Mouse (Mus musculus) megakaryocyte progenitor cell, adult 5-6 weeks (primary cell): ENCODE measurements around the gene Rbfox1. TPM values are rescaled to one million over a fixed set of nuclear protein-coding genes. Genes with fewer than 3 reads are reported as not detected.

Experiments used
- ATAC-seq: replicated peaks from 2 replicates; pipeline ENCODE4 v1.8.0; 2016; ENCODE audit warnings: mild to moderate bottlenecking, moderate TSS enrichment, inconsistent platforms; ENCODE audit not compliant: poor library complexity
- total RNA-seq, 2 experiments: library from RNA; stranded (forward) in 1 of 2; stranded (reverse) in 1 of 2; fragments of 157-497, 149-512 nt in 1 of 2; fragments of 200-1000 nt in 1 of 2; gene quantifications; 2 replicates each; pipeline versions ENCODE4 v1.2.3 to v1.2.4; 2015 to 2017

Gene Rbfox1
- total RNA-seq, 2 experiments from 2014 or later = 0.15 TPM; not detected in 1

DNA sequence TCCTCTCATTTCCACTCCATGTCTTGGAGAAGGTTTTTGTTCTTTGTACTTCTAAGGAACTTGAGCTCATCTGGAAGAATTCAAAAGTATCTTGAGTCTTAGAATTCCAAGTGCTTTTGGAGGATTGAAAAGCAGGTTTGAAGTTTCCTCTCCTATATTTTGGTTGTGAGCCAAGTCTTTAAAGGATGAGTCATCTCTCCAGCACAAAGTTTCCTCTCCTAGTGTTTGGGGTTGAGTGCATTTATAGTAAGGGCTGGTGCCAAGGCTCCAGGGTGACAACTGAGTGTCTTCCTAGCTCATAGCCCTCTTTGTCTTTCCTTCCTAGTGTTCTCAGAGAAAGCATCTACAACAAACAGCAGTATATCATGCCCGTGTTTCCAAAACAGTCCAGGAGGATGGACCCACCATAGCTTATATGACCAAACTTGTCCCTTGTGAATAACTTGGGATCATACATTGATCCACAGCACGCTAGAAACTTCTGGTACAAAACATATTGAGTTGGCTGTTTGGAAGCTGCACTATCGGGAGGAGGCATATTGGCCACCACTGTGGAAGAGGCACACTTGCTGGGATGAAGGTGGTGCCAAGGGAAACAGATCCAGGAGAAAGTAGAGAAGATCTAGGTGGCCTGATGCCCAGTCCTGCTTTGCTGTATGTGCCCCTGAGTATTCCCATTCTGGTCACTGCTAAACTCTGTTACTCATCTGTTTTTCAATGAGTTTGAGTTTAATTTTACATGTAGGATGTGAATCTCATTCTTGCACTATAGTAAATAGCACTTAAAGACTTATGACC lies 206.4 kb downstream of the Rbfox1 start:
- no peak for ATAC-seq

DNA sequence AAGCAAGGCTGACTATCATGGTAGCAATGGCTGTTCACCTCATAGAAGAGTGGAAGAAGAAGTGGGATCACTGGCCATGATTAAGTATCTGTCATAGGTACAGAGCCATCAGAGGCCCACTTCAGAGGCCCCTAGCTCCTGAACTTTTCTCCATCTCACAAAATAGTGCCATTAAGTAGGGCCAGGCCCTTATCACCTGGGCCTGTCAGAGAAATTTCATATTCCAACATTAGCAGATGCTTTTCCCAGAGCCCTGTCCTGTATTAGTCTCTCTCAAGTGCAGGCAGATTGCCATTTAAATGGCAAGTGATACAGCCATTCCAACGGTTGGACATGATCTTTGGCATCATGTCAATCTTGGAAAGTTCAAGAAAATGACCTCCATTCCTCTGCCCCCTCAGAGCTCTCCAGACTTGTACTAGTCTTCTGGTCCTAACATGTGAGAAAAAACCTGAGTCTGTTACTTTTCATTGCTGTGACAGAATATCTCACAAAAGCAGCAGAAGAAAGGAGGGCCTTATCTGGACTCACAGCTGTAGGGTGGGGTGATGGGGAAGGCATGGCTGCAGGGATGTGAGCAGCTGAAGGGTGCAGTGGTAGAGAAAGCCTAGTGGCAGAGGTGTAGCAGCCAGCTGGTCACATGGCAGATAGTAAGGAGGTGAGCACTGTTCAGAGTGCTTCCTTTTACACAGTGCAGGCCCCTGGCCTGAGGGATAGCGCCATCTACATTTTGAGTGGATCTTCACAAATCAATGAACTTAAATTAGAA lies 210.6 kb downstream of the Rbfox1 start:
- ATAC-seq = peak; percentile 92

DNA sequence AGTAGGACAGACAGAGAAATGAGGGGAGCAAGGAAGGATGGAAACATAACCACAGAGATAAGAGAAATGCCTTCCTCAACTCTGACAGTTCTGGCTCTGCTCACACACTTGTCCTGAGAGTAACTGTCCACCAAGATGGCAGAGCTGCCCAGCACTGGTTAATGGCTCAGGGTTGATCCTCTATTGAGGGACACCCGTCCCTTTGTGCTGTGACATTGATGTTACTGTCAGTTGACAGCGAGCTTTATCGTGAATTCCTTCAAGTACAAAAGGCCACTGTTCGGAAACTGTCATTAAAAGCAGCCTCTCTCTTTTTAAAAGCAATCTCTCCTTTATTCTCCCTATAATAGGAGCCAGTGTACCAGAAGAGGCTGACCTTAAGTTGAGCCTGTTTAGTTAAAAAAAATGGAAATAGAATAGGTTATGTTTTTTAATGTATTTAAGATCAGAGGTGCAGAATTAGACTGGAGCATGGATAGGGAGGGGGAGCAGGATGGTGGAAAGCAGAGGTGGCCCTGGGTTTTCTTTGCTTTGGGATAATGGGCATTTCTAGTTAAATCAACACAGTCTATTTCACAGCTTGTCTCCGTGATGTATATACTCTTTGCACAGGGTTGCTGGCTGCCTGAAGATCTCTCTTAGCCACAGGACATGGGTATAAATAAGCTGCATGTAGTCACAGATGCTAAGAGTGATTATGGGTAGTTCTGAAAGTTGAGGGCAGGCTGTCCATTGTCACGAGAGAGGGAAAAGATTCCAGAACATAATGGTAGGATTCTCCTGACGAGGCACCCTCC lies 212.3 kb downstream of the Rbfox1 start:
- ATAC-seq = no peak

DNA sequence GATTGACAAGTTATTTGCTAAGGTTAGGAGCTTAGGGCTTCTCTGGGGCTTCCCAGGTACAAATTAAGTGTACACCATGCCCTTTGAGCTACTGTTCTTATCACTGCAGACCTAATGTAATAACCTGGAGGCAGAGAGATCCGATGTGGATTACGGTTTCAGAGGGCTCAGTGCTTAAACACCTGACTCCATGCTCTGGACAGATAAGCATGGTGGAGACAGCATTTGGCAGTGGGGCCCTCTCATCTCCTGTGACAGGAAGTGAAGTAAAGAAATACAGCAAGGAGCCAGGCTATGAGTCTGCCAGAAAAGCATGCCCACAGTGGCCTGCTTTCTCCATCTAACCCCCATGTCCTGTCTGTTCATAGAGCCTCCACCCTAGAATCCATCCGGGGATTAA lies 213.0 kb downstream of the Rbfox1 start:
- ATAC-seq = no peak

DNA sequence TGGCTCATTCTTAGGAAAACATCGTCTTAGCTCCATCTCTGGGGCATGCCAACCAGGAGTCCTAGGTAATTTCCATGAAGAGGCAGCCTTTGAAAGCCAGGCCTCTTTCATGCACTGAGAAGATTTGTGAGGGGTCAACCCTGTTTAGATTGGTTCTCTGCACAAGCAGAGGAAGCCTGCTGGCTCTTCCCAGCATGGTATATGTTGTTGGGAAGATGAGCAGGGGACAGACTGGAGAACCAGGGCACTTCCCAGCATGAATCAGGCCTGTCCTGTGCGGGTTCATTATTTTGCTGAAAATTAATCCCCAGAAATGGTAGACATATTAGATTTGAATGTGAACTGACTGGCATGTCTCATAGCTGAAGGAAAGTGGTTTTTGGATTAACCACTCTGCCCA lies 214.4 kb downstream of the Rbfox1 start:
- ATAC-seq = no peak

- ATAC-seq = peak; percentile 54
These were observed 215.3 kb downstream of the Rbfox1 start for GRCm38 (mm10) chr16:6100421-6100877.

DNA sequence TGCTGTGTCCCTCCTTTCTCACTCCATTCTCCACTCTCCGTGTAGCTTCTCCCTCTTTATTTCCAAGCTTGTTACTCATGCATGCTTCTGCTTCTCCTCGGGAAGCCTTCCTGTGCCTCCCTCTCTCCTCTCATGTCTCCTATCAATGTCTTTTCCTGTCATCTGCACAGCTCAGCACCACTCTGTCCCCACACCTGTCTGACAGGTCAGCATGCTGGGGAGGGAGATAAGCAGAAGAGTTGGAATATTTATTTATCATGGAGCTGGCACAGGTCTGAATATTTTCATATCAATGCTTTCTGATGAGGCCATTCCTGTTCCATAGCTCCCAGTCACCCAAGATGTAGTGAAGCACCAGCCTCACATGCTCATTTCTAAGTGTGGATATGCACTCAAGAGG lies 218.6 kb downstream of the Rbfox1 start:
- ATAC-seq = no peak

DNA sequence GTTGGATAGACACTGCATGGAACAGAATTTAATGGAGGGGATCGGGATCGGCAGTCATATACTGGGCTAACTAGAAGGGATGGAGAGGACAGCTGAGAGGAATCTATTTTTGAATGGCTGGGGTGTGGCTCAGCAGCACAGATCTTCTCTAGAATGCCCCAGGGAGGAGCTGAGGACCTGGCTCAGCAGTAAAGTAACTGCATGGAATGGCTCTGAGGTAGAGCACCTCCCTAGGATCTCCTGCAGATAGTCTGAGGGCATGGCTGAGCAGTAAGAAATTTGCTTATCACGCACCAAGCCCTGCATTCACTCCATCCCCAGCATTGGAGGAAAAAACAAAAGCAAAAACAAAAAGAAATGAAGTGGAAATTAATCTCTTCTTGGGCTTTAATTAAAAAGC lies 225.0 kb downstream of the Rbfox1 start:
- ATAC-seq = no peak

GRCm38 (mm10) chr16:6113836-6114475 lies 228.8 kb downstream of the Rbfox1 start:
- no peak for ATAC-seq

DNA sequence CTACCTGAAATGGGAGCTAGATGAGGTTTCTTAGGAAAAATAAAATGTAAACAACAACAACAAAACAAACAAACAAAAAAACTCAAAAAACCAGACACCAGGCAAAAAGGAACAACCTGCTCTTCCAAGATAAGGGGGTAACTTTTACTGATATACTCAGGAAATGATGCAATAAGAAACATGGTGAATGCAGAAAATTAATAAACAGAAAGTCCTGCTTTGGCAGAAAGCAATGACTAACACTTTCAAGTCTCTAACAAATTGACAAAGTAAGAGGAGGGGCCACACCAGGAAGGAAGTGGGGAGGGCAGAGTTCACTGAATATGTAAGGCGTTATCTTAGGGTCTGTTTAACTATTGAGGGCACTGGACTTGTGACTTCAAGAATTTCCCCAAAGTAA lies 234.3 kb downstream of the Rbfox1 start:
- no peak for ATAC-seq

DNA sequence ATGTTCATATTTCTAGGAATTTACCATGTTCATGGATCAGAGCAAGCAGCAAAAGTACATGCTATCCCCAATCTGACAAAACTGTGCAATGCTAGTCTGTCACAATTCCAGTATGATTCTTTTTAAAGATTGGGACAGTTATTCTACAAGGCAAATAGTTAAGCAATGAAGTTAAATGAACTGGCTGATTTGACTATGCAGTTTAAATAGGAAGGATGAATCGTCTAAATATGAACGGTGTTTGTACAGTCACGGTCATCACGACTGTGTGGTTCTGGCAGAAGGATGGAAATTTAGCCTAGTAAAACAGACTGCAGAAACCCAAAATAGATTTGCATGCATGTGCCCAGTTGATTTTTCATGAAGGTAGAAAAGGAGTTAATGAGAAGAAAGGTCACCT lies 236.1 kb downstream of the Rbfox1 start:
- ATAC-seq = no peak

- ATAC-seq = no peak
These were observed 237.7 kb downstream of the Rbfox1 start for GRCm38 (mm10) chr16:6122859-6123258.

GRCm38 (mm10) chr16:6128314-6128713 lies 243.2 kb downstream of the Rbfox1 start:
- peak; percentile 48 for ATAC-seq

DNA sequence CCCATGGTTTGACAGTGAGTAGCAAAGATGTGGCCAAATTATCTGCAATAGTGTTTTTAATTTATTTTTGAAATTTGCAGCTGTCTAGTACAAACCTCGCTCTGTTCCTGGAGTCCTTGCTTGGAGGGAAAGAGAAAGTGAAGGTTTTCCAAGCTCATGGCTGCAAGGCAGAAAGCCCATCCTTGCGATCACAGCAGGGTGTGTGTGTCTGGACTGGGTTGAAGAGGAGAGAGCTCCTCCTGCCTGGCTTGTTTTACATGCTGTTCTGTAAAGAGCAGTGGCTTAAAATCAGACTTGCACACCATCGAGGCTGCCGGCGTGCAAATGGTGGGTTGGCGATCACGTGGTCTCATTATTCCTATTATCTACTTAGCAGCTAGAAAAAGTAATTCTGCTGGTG lies 249.9 kb downstream of the Rbfox1 start:
- no peak for ATAC-seq

GRCm38 (mm10) chr16:6139432-6139831 lies 254.3 kb downstream of the Rbfox1 start:
- no peak for ATAC-seq

GRCm38 (mm10) chr16:6147957-6148356 lies 262.8 kb downstream of the Rbfox1 start:
- no peak for ATAC-seq

DNA sequence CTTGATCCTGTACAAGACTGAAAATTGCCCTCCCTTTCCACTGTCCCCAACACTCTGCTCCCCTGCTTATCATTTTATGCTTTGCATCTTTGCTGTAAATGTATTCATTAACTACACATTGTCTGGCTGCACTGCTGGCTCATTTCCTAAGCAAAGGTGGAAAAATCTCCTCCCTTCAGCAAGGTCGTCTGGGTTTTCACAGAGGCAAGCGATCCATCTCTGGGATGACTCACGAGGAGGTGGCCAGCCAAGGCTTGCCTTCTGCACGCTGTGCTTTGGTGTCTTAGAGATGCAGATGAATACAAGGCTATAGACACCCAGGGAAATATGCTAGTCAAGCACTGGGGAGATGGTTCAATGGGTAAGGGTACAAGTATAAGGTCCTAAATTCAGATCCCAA lies 264.2 kb downstream of the Rbfox1 start:
- ATAC-seq = no peak

GRCm38 (mm10) chr16:6155556-6155955 lies 270.4 kb downstream of the Rbfox1 start:
- ATAC-seq = no peak

DNA sequence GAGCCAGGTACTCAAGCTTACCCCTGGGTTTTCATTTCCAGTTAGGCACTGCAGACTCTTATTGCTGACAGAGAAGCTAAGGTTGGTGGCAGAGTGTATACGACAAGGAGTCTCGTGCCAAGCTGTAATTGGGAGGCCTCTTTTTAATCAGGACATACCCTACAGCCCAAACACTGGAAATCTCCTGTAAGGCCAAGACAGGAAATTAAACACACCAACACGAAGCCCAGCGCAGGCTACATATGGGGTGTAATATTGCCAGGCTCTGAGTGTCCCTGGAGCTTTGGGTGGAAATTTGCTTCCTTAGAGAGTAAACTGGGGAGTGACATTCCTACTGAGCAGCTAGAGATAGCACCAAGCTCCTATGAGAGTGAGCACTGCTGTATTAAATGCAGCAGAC lies 279.3 kb downstream of the Rbfox1 start:
- ATAC-seq = no peak

GRCm38 (mm10) chr16:6169346-6169745 lies 284.2 kb downstream of the Rbfox1 start:
- no peak for ATAC-seq

DNA sequence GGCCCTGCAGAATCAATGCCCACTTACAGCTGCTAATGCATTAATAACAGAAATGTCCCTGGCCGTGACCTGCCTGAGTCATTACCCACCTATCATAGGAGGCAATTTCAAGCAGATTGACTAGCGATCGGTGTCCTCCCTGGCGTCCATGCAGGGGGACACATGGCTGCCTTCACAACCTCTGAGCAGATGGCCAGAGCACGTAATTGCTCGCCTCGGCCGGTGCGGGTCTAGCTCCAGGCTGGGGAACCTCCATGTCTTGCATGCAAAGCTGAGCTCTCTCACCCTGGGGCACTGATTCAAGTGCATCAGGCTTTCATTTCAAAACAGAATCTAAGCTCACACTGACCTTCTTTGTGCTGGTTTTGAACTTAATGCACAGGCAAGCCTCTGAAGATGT lies 295.7 kb downstream of the Rbfox1 start:
- no peak for ATAC-seq
